Mouse (Mus musculus): ENCODE data around the gene Pakap. TPM values are rescaled to one million over a fixed set of nuclear protein-coding genes. Genes with fewer than 3 reads are reported as not detected.

The Pakap gene
- polyA plus RNA-seq, 1 experiment from 2014 or later, result 40.4 TPM

DNA sequence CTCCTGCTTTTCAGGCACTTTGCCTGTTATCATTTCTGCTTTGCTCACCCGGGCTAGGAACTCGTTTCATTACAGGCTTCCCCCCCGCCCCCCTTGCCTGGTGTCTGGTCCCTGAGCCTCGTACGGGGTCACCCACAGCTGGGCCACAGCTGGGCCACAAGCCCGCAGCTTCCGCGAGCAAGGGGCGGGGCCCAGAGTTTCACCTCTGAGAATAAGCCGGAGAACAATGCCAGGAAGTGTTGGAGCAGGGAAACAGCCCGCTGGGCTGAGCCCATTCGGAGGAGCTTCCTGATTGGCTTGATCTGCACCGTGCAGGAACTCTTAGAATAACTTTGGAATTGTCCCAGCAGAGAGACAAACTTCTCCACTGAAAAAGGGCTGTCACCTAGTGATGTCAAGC, 107.4 kb downstream of the Pakap start:
- no peaks in the 10 kb centered on the region for H3K27me3 ChIP-seq
- H3K9ac ChIP-seq (replicated peaks), result no peak overlapping the region
- peak overlapping the region; percentile 49 for H3K4me2 ChIP-seq
- peaks cover 44% of the 10 kb centered on the region for H3K4me1 ChIP-seq (replicated peaks)
- peak overlapping the region; percentile 18; the same call in 1 of the 2 replicates for H3K4me3 ChIP-seq (replicated peaks)
- H3K27ac ChIP-seq, result peak overlapping the region; percentile 78
- ATAC-seq (ENCODE audit: insufficient number of reproducible peaks, insufficient read depth, low FRiP score, low TSS enrichment, low read depth), result peak; percentile 64; the same call in 1 of the 2 replicates
- WGBS, result 1% methylated on average over 13 of the region's 13 CpGs
- H3K9me3 ChIP-seq, result no peaks in the 10 kb centered on the region
- peaks cover 3% of the 10 kb centered on the region; the same call in 1 of the 2 replicates for H3K36me3 ChIP-seq

DNA sequence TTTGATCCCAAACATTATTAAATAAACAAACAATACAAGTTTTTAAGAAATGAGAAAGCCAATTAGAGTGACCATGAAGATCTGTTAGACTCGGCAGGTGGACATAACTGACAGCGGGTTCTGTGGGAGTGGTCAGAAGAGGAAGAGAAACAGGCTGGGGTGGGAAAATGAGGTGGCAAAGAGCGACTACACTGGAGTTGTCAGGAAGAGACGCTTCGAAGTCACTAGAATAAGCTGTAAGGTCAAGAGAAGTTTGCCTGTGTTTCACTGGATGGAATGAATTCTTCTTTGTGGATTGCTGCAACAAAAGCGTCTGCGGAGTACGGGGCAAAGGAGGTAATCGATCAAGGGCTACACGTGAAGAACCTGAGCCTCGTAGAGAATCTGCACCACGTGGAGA, 109.9 kb downstream of the Pakap start:
- H3K36me3 ChIP-seq, result peaks cover 3% of the 10 kb centered on the region; the same call in 1 of the 2 replicates
- H3K4me1 ChIP-seq (replicated peaks), result peaks cover 41% of the 10 kb centered on the region
- H3K9me3 ChIP-seq, result no peaks in the 10 kb centered on the region
- no peak overlapping the region for H3K4me2 ChIP-seq
- no peak for ATAC-seq (ENCODE audit: insufficient number of reproducible peaks, insufficient read depth, low FRiP score, low TSS enrichment, low read depth)
- WGBS, result 82% methylated on average over 12 of the region's 12 CpGs
- H3K4me3 ChIP-seq (replicated peaks), result no peak overlapping the region
- no peaks in the 10 kb centered on the region for H3K27me3 ChIP-seq
- H3K9ac ChIP-seq (replicated peaks), result no peak overlapping the region
- no peak overlapping the region for H3K27ac ChIP-seq

DNA sequence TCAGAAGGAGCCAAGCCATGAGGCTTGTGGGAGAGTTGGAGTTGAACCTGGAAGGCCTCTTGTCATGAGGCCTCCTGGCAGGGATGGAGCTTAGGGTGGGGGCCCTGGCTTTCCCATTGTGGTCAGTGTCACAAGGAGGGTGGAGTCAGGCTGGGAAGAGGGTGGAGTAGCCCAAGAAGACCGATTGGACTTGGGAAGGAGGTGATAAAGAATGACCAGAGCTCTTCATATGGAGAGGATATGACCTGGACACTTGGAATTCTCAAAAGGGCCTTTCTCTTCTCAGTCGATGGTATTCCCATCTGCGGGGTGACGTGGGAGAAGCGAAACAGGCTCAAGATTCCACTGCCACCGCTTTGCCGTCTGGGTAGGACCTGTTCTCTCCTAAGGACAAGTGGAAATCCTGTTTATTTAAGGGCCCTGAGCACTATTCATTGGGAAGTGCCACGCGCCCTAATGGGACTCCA, 111.0 kb downstream of the Pakap start:
- Histone ChIP-seq H3K4me3 (replicated peaks) (no peak overlapping the region), H3K27ac (no peak overlapping the region), H3K36me3 (peaks cover 3% of the 10 kb centered on the region; the same call in 1 of the 2 replicates), H3K27me3 (no peaks in the 10 kb centered on the region), H3K9me3 (no peaks in the 10 kb centered on the region), H3K4me1 (replicated peaks) (peaks cover 34% of the 10 kb centered on the region), H3K4me2 (no peak overlapping the region), H3K9ac (replicated peaks) (no peak overlapping the region)
- no peak for ATAC-seq (ENCODE audit: insufficient number of reproducible peaks, insufficient read depth, low FRiP score, low TSS enrichment, low read depth)
- 90% methylated on average over 9 of the region's 9 CpGs for whole genome bisulfite sequencing

DNA sequence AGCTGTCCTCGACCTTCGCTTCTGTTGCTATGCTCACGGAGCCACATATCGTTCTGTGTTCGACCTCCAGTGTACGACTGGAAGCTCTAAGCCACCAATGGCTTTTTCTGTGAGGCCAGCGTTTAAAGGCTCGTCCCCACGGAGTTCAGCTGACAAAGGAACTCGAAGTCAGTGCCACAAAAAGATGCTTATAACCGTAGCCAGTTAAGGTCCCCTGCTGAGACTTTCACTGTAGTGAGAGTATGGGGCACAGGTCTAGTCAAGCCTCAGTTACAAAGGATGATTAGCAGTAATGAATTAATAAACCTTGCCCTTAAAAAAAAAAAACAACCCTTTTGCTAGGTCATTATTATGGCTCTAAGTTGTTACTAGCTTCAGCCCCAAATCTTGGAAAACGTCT, 112.2 kb downstream of the Pakap start:
- H3K4me2 ChIP-seq, result no peak overlapping the region
- ATAC-seq (ENCODE audit: insufficient number of reproducible peaks, insufficient read depth, low FRiP score, low TSS enrichment, low read depth), result no peak
- no peaks in the 10 kb centered on the region for H3K27me3 ChIP-seq
- H3K4me1 ChIP-seq (replicated peaks), result peaks cover 34% of the 10 kb centered on the region
- 74% methylated on average over 12 of the region's 12 CpGs for WGBS
- H3K4me3 ChIP-seq (replicated peaks), result no peak overlapping the region
- no peak overlapping the region for H3K27ac ChIP-seq
- H3K9me3 ChIP-seq, result no peaks in the 10 kb centered on the region
- no peak overlapping the region for H3K9ac ChIP-seq (replicated peaks)
- peaks cover 3% of the 10 kb centered on the region; the same call in 1 of the 2 replicates for H3K36me3 ChIP-seq

DNA sequence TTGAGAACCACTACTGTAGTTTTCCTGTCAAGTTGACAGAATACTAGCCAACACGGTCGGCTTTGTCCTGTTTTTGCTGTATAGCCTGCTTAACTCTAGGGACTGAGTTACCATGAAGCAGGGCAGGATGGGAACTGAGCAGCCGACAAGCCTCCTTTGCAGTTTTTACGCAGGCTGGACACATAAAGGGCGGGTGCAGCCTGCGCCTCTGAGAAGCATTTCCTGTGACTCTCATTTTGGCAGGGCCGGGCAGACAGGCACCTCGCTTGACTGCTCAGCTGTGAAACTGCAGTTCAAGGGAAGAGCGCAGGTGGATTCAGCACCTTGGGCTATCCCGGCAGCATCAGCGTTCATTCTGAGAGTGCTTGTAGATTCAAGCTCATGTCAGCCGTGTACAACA, 113.5 kb downstream of the Pakap start:
- Histone ChIP-seq H3K4me3 (replicated peaks) (no peak overlapping the region), H3K27me3 (no peaks in the 10 kb centered on the region), H3K4me2 (no peak overlapping the region), H3K9me3 (no peaks in the 10 kb centered on the region), H3K4me1 (replicated peaks) (peaks cover 32% of the 10 kb centered on the region), H3K36me3 (peaks cover 3% of the 10 kb centered on the region; the same call in 1 of the 2 replicates), H3K27ac (no peak overlapping the region), H3K9ac (replicated peaks) (no peak overlapping the region)
- WGBS, result 65% methylated on average over 12 of the region's 12 CpGs
- ATAC-seq (ENCODE audit: insufficient number of reproducible peaks, insufficient read depth, low FRiP score, low TSS enrichment, low read depth), result no peak

DNA sequence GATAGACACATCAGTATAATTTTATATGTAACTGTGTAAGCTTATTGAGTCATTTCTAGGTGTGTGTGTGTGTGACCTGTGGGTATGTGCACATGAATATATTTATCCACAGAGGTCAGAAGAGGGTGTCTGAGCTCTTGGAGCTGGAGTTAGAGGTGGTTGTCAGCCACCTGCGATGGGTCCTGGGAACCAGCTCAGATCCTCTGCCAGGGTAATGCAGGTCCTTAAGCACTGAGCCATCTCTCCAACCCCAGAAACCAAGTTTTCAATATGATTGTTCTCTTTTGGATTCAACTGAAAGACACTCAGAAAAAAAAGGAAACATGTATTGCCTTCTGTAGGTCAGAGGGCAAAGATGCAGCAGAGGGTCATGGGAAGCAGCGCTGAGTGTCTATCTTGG, 114.4 kb downstream of the Pakap start:
- ATAC-seq (ENCODE audit: insufficient number of reproducible peaks, insufficient read depth, low FRiP score, low TSS enrichment, low read depth), result no peak

DNA sequence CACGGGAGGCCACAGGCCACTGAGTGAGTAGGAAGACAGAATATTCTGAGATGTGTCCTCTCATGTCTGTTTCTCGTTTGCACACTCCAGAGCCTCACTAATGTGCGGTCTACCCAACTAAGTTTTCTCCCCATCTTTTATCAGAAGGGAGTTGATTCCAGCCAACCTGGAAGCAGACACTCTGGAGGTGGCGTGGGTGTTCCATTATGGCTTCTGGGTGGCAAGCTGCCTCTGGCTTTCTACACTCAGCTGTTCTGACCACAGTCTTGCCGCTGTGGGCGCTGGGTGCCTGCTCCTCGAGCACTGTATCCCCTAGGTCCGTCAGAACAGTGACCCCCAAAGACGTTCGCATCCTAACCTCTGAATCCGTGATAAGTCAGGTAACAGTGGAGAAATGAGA, 115.0 kb downstream of the Pakap start:
- ATAC-seq (ENCODE audit: insufficient number of reproducible peaks, insufficient read depth, low FRiP score, low TSS enrichment, low read depth), result no peak
- H3K4me3 ChIP-seq (replicated peaks), result no peak overlapping the region
- WGBS, result 82% methylated on average over 11 of the region's 11 CpGs
- H3K9ac ChIP-seq (replicated peaks), result no peak overlapping the region
- no peaks in the 10 kb centered on the region for H3K9me3 ChIP-seq
- H3K27me3 ChIP-seq, result no peaks in the 10 kb centered on the region
- H3K4me1 ChIP-seq (replicated peaks), result peaks cover 40% of the 10 kb centered on the region
- no peak overlapping the region for H3K27ac ChIP-seq
- no peak overlapping the region for H3K4me2 ChIP-seq
- H3K36me3 ChIP-seq, result peaks cover 3% of the 10 kb centered on the region; the same call in 1 of the 2 replicates

More for the DNA sequence above, 114.4 kb downstream of the Pakap start:
- Histone ChIP-seq H3K9ac (replicated peaks) (no peak overlapping the region), H3K4me3 (replicated peaks) (no peak overlapping the region), H3K4me1 (replicated peaks) (peaks cover 40% of the 10 kb centered on the region), H3K9me3 (no peaks in the 10 kb centered on the region), H3K36me3 (peaks cover 3% of the 10 kb centered on the region; the same call in 1 of the 2 replicates), H3K27me3 (no peaks in the 10 kb centered on the region), H3K27ac (no peak overlapping the region), H3K4me2 (no peak overlapping the region)
- WGBS, result 95% methylated on average over 2 of the region's 2 CpGs

DNA sequence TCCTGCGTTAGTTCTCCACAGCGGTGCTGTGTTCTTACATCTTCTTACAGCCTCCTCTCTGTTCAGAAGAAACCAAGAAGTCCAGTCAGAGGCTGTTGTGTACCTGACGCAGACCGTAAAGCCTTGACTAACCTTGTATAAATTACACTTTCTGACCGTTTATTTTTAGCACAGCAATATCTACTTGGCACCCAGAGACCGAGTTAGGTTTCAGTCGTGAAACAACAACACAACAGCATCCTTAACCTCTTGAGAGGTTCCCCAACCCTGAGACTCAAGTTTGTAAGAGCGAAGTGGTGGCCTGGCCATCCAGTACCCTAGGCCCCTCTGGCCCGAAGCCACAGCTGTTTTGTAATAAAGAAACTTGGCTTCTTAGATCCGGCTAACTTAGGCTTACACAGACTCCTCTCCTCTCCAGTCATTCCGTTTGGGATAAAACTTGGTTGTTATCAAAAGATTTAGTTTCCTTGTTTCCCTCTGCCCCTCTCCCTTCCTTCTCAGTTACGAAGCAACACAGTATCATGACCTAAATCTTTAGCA, 116.8 kb downstream of the Pakap start:
- no peak overlapping the region for H3K9ac ChIP-seq (replicated peaks)
- no peaks in the 10 kb centered on the region for H3K9me3 ChIP-seq
- 67% methylated on average over 12 of the region's 12 CpGs for WGBS
- no peak overlapping the region for H3K4me2 ChIP-seq
- H3K27me3 ChIP-seq, result no peaks in the 10 kb centered on the region
- H3K4me1 ChIP-seq (replicated peaks), result peaks cover 49% of the 10 kb centered on the region
- H3K27ac ChIP-seq, result 0 out of 2 replicates have a peak overlapping the region, but pooled peaks have one; percentile 35
- ATAC-seq (ENCODE audit: insufficient number of reproducible peaks, insufficient read depth, low FRiP score, low TSS enrichment, low read depth), result no peak
- peaks cover 6% of the 10 kb centered on the region for H3K36me3 ChIP-seq
- no peak overlapping the region for H3K4me3 ChIP-seq (replicated peaks)

DNA sequence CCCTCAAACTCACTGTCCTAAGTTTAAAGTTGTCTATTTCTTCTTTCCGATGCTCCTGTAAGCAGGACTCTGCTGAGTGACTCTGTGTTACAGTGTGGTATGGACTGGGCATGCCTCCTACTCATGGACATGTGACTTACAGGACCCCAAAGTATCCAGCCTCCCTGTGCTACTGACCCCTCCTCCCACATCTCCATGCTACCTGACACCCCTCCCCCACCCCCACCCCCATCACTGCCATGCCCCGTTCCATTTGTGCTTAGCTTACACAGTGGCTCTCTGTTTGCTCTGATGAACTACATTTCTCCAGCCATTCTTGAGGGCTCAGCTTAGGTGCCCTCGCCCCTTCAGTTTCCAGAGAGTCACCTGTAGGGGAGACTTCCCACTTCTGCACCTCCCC, 118.8 kb downstream of the Pakap start:
- Histone ChIP-seq H3K4me1 (replicated peaks) (peaks cover 38% of the 10 kb centered on the region), H3K9ac (replicated peaks) (no peak overlapping the region), H3K36me3 (peaks cover 22% of the 10 kb centered on the region), H3K27ac (no peak overlapping the region), H3K27me3 (no peaks in the 10 kb centered on the region), H3K4me2 (no peak overlapping the region), H3K9me3 (no peaks in the 10 kb centered on the region), H3K4me3 (replicated peaks) (no peak overlapping the region)
- ATAC-seq (ENCODE audit: insufficient number of reproducible peaks, insufficient read depth, low FRiP score, low TSS enrichment, low read depth), result peak; percentile 47; the same call in 1 of the 2 replicates
- WGBS, result 67% methylated on average over 3 of the region's 3 CpGs

DNA sequence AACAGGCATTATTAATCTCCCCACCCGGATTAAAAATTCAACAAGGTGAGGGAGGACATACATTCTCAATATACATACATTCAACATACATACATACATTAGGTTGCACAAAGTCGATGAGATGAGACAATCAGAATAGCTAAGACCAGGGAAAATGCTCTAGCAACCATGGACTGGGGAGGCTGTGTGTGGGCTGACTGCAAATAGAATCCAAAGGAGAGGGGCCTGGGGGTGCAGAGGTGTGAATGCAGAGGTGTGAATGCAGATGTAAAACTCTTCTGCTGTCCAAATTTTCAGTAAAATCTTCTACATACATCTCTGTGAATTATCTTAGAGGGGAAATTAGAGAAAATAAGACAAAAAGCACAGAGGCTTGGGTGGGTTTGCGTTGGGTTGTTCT, 119.6 kb downstream of the Pakap start:
- H3K4me3 ChIP-seq (replicated peaks), result no peak overlapping the region
- no peaks in the 10 kb centered on the region for H3K9me3 ChIP-seq
- peaks cover 37% of the 10 kb centered on the region for H3K4me1 ChIP-seq (replicated peaks)
- no peak overlapping the region for H3K4me2 ChIP-seq
- WGBS, result 83% methylated on average over 3 of the region's 3 CpGs
- no peaks in the 10 kb centered on the region for H3K27me3 ChIP-seq
- no peak overlapping the region for H3K27ac ChIP-seq
- no peak for ATAC-seq (ENCODE audit: insufficient number of reproducible peaks, insufficient read depth, low FRiP score, low TSS enrichment, low read depth)
- H3K9ac ChIP-seq (replicated peaks), result no peak overlapping the region
- peaks cover 27% of the 10 kb centered on the region for H3K36me3 ChIP-seq

DNA sequence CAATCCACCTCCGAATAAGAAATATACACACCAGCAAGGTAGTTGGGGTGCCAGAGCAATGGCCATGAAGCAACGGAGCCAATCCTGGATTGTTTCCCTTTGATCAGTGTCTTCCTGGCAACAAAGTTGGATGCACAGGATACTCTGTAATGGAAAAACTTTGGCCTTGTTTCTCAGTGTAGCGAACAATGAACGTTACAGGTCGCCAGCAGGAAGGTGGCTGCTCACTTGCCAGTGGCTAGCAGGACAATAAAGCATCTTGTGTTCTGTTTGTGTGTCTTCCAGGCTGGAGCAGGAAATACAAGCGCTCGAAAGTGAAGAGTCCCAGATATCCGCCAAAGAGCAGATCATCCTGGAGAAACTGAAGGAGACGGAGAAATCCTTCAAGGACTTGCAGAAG, 120.2 kb downstream of the Pakap start:
- no peak for ATAC-seq (ENCODE audit: insufficient number of reproducible peaks, insufficient read depth, low FRiP score, low TSS enrichment, low read depth)
- Histone ChIP-seq H3K27ac (no peak overlapping the region), H3K9me3 (no peaks in the 10 kb centered on the region), H3K9ac (replicated peaks) (no peak overlapping the region), H3K4me1 (replicated peaks) (peaks cover 35% of the 10 kb centered on the region), H3K27me3 (no peaks in the 10 kb centered on the region), H3K4me2 (no peak overlapping the region), H3K4me3 (replicated peaks) (no peak overlapping the region), H3K36me3 (peaks cover 28% of the 10 kb centered on the region)
- whole genome bisulfite sequencing, result 80% methylated on average over 9 of the region's 9 CpGs

DNA sequence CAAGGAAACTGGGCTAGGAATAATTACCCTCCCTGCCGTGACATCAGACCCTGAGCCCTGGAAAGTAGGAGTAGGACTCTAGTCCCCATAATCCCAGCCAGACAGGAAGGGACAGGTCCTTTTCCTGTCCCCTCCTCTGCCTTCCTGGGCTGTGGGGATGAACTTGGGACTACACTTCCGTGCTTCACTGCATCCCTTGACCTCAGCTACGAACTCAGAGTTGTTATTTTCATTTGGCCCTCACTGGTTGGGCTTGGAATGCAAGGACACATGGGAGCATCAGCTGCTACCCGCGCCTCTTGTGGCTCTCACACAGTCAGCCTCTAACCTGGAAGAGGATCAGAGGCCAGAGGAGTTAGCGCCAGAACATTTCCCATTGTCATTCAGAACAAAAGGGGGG, 122.0 kb downstream of the Pakap start:
- H3K4me3 ChIP-seq (replicated peaks), result no peak overlapping the region
- peaks cover 21% of the 10 kb centered on the region for H3K4me1 ChIP-seq (replicated peaks)
- H3K36me3 ChIP-seq, result peaks cover 42% of the 10 kb centered on the region
- no peak overlapping the region for H3K9ac ChIP-seq (replicated peaks)
- no peak overlapping the region for H3K27ac ChIP-seq
- no peak overlapping the region for H3K4me2 ChIP-seq
- no peaks in the 10 kb centered on the region for H3K27me3 ChIP-seq
- 73% methylated on average over 6 of the region's 6 CpGs for WGBS
- no peaks in the 10 kb centered on the region for H3K9me3 ChIP-seq
- no peak for ATAC-seq (ENCODE audit: insufficient number of reproducible peaks, insufficient read depth, low FRiP score, low TSS enrichment, low read depth)
